Mouse (Mus musculus) heart, adult 2 months (tissue): ENCODE measurements around the gene Dnah14.

Experiments
- CTCF ChIP-seq: fragments of 200-600 bp; IDR thresholded peaks from 2 replicates; pipeline ENCODE4 v1.8.1; 2022; ENCODE audit warnings: antibody characterized with exemption, mild to moderate bottlenecking, moderate library complexity
- POLR2A ChIP-seq: fragments of 200-500 bp; IDR thresholded peaks from 2 replicates; pipeline ENCODE4 v1.6.1; 2011; ENCODE audit warnings: mild to moderate bottlenecking, low read depth, low read length, control low read depth; ENCODE audit not compliant: insufficient read depth

DNA sequence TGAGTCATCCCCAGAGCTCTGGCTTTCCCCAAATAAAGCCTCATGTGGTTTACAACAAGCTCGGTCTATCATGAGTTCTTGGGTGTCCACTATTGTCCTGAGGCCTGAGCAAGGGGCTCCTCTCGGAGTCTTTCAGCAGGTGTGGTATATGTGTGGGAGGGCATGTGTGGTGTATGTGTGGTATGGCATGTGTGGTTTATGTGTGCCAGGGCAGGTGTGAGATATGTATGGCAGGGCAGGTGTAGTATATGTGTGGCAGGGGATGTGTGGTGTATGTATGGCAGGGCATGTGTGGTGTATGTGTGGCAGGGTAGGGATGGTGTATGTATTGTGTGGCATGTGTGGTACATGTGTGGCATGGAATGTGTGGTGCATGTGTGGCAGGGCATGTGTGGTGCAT is 64.0 kb downstream of the Dnah14 start:
- TF ChIP-seq CTCF = no peak
- no peak for TF ChIP-seq POLR2A
